Mouse (Mus musculus) CD4-positive, CD25-positive, alpha-beta regulatory T cell, adult 4 months (primary cell): Measurements from ENCODE around the gene Fryl. TPM values are rescaled to one million over a fixed set of nuclear protein-coding genes. Genes with fewer than 3 reads are reported as not detected.

Experiments
- ATAC-seq: one replicate; pipeline ENCODE4 v1.8.0; 2017
- polyA plus RNA-seq, 2 experiments: library from polyadenylated mRNA; unstranded; fragments of 100-300 nt; shearing (Covaris generic); gene quantifications; one replicate each; pipeline ENCODE4 v1.2.1; 2017

Fryl gene
- polyA plus RNA-seq, 2 experiments from 2014 or later = 101 TPM

- no peak for ATAC-seq
Measured at GRCm38 (mm10) chr5:73192870-73193576, 63.4 kb downstream of the Fryl start.

GRCm38 (mm10) chr5:73191765-73192164 lies 64.7 kb downstream of the Fryl start:
- ATAC-seq = no peak

- no peak for ATAC-seq
Measured at GRCm38 (mm10) chr5:73190164-73190563, 66.3 kb downstream of the Fryl start.

- ATAC-seq = no peak
Measured at GRCm38 (mm10) chr5:73189443-73190160, 66.8 kb downstream of the Fryl start.

GRCm38 (mm10) chr5:73188576-73188975 lies 67.8 kb downstream of the Fryl start:
- no peak for ATAC-seq

- ATAC-seq = no peak
Measured at GRCm38 (mm10) chr5:73188164-73188563, 68.3 kb downstream of the Fryl start.

GRCm38 (mm10) chr5:73186912-73187311 lies 69.5 kb downstream of the Fryl start:
- no peak for ATAC-seq

GRCm38 (mm10) chr5:73185424-73185823 lies 71.0 kb downstream of the Fryl start:
- no peak for ATAC-seq

- ATAC-seq = peak; percentile 41
Measured at GRCm38 (mm10) chr5:73182701-73183447, 73.5 kb downstream of the Fryl start.

GRCm38 (mm10) chr5:73182191-73182590 lies 74.2 kb downstream of the Fryl start:
- no peak for ATAC-seq

- no peak for ATAC-seq
Measured at GRCm38 (mm10) chr5:73176294-73176693, 80.1 kb downstream of the Fryl start.

- no peak for ATAC-seq
Measured at GRCm38 (mm10) chr5:73175377-73176147, 80.9 kb downstream of the Fryl start.

GRCm38 (mm10) chr5:73171876-73172480 lies 84.4 kb downstream of the Fryl start:
- ATAC-seq = no peak

GRCm38 (mm10) chr5:73171203-73171602 lies 85.2 kb downstream of the Fryl start:
- no peak for ATAC-seq

GRCm38 (mm10) chr5:73168769-73169272 lies 87.6 kb downstream of the Fryl start:
- ATAC-seq = no peak

- no peak for ATAC-seq
Measured at GRCm38 (mm10) chr5:73167976-73168768, 88.2 kb downstream of the Fryl start.

- ATAC-seq = no peak
Measured at GRCm38 (mm10) chr5:73163970-73164369, 92.4 kb downstream of the Fryl start.

- ATAC-seq = no peak
Measured at GRCm38 (mm10) chr5:73162492-73162891, 93.9 kb downstream of the Fryl start.

- no peak for ATAC-seq
Measured at GRCm38 (mm10) chr5:73160440-73160839, 96.0 kb downstream of the Fryl start.

GRCm38 (mm10) chr5:73157502-73157901 lies 98.9 kb downstream of the Fryl start:
- ATAC-seq = no peak

- ATAC-seq = no peak
Measured at GRCm38 (mm10) chr5:73157009-73157408, 99.4 kb downstream of the Fryl start.
